8 mouse cellular contexts compared by ENCODE assay signal in genomic region chr12:100724606-100725457, GRCm38 (mm10). TPM values are rescaled to one million over a fixed set of nuclear protein-coding genes. Genes with fewer than 3 reads are reported as not detected.
DNase-seq lines count a peak whose midpoint lies in the region; ATAC-seq and TF ChIP-seq lines count a peak whose summit lies in the region.

No protein-coding gene starts in this region.

- H3K4me3 ChIP-seq in bone marrow, adult 2 months (replicated peaks; ENCODE audit: control insufficient read depth, low read depth, low read length) = peak overlapping the region; percentile 89
- H3K4me3 ChIP-seq in embryonic facial prominence, embryonic 15.5 days (replicated peaks) = peak overlapping the region; percentile 76
- peak overlapping the region; percentile 78 for H3K4me3 ChIP-seq in limb, embryonic 14.5 days (replicated peaks; ENCODE audit: low read length)
- H3K4me3 ChIP-seq in midbrain, postnatal 0 days (ENCODE audit: low read depth, low read length) = peak overlapping the region; percentile 85

- TF ChIP-seq POLR2A in bone marrow, adult 2 months (IDR thresholded peaks at IDR 0.05; ENCODE audit: borderline replicate concordance, control insufficient read depth, low read depth, low read length) = peak; percentile 97
- TF ChIP-seq POLR2A in limb, embryonic 14.5 days (IDR thresholded peaks at IDR 0.05; ENCODE audit: borderline replicate concordance, extremely low read depth, insufficient read depth, insufficient read length) = peak; percentile 95

- peak overlapping the region; percentile 57 for H3K9ac ChIP-seq in embryonic facial prominence, embryonic 15.5 days
- H3K9ac ChIP-seq in limb, embryonic 14.5 days (ENCODE audit: low read depth, low read length, severe bottlenecking) = peak overlapping the region; percentile 79
- peak overlapping the region; percentile 76 for H3K9ac ChIP-seq in midbrain, postnatal 0 days (replicated peaks; ENCODE audit: low read length, poor library complexity, severe bottlenecking)

- peak overlapping the region; percentile 98 for H3K27ac ChIP-seq in bone marrow, adult 2 months (ENCODE audit: control insufficient read depth, insufficient read depth, low read depth, low read length, poor library complexity)
- peak overlapping the region; percentile 96 for H3K27ac ChIP-seq in embryonic facial prominence, embryonic 15.5 days (replicated peaks)
- peak overlapping the region; percentile 98 for H3K27ac ChIP-seq in limb, embryonic 14.5 days (replicated peaks; ENCODE audit: low read depth, low read length)
- H3K27ac ChIP-seq in midbrain, postnatal 0 days (ENCODE audit: low read depth, low read length) = peak overlapping the region; percentile 90

- no peaks in the 10 kb centered on the region for H3K9me3 ChIP-seq in embryonic facial prominence, embryonic 15.5 days (replicated peaks)
- no peaks in the 10 kb centered on the region for H3K9me3 ChIP-seq in limb, embryonic 14.5 days (ENCODE audit: control insufficient read depth, low read length)
- H3K9me3 ChIP-seq in midbrain, postnatal 0 days (ENCODE audit: low read length) = no peaks in the 10 kb centered on the region

- peak; percentile 100 for DNase-seq in 416B (ENCODE audit: low read depth)
- peak; percentile 100 for DNase-seq in heart, adult 8-10 months (ENCODE audit: low spot score)
- peak; percentile 100 for DNase-seq in kidney, adult 9 months
- DNase-seq in limb, embryonic 14.5 days (ENCODE audit: low spot score) = peak; percentile 100
- DNase-seq in midbrain, postnatal 0 days (ENCODE audit: low spot score) = peak; percentile 100
- peak; percentile 96 to 97 for DNase-seq in spleen, postnatal 14 days (ENCODE audit: low spot score in 2 of 2)

- H3K36me3 ChIP-seq in embryonic facial prominence, embryonic 15.5 days = no peaks in the 10 kb centered on the region
- no peaks in the 10 kb centered on the region for H3K36me3 ChIP-seq in limb, embryonic 14.5 days (ENCODE audit: control insufficient read depth, insufficient read depth, low read length)
- no peaks in the 10 kb centered on the region for H3K36me3 ChIP-seq in midbrain, postnatal 0 days (ENCODE audit: insufficient read depth, low read length)

- TF ChIP-seq CTCF in bone marrow, adult 2 months (IDR thresholded peaks at IDR 0.05; ENCODE audit: control insufficient read depth, insufficient read depth, low read length) = peak; percentile 47; the same call in 1 of the 2 replicates
- TF ChIP-seq CTCF in midbrain, postnatal 0 days (IDR thresholded peaks at IDR 0.05) = peak; percentile 43

- peaks cover 2% of the 10 kb centered on the region; the same call in 1 of the 2 replicates for H3K4me1 ChIP-seq in bone marrow, adult 2 months (ENCODE audit: control insufficient read depth, insufficient read depth, low read length)
- H3K4me1 ChIP-seq in embryonic facial prominence, embryonic 15.5 days = peaks cover 14% of the 10 kb centered on the region; the same call in 1 of the 2 replicates
- H3K4me1 ChIP-seq in limb, embryonic 14.5 days (ENCODE audit: control insufficient read depth, insufficient read depth, low read length) = peaks cover 7% of the 10 kb centered on the region; the same call in 1 of the 2 replicates
- no peaks in the 10 kb centered on the region for H3K4me1 ChIP-seq in midbrain, postnatal 0 days (ENCODE audit: insufficient read depth, low read length)

- no peaks in the 10 kb centered on the region for H3K27me3 ChIP-seq in embryonic facial prominence, embryonic 15.5 days
- no peaks in the 10 kb centered on the region for H3K27me3 ChIP-seq in limb, embryonic 14.5 days (ENCODE audit: control insufficient read depth, insufficient read depth, low read length)
- H3K27me3 ChIP-seq in midbrain, postnatal 0 days (ENCODE audit: insufficient read depth, low read length) = no peaks in the 10 kb centered on the region

- peak overlapping the region; percentile 84 for H3K4me2 ChIP-seq in embryonic facial prominence, embryonic 15.5 days (replicated peaks)
- H3K4me2 ChIP-seq in limb, embryonic 14.5 days (replicated peaks; ENCODE audit: low read depth, low read length, severe bottlenecking) = peak overlapping the region; percentile 71
- peak overlapping the region; percentile 86 for H3K4me2 ChIP-seq in midbrain, postnatal 0 days (ENCODE audit: low read depth, low read length, poor library complexity, severe bottlenecking)

- ATAC-seq in embryonic facial prominence, embryonic 15.5 days (ENCODE audit: insufficient number of reproducible peaks, low FRiP score, low TSS enrichment, low read depth) = peak; percentile 99
- ATAC-seq in limb, embryonic 14.5 days (ENCODE audit: low FRiP score, low read depth) = peak; percentile 98
- ATAC-seq in midbrain, postnatal 0 days (ENCODE audit: low FRiP score) = peak; percentile 100

- under 1% methylated on average over 82 of the region's 85 CpGs for WGBS in bone marrow, adult 2 months
- WGBS in embryonic facial prominence, embryonic 15.5 days = under 1% methylated on average over 69 of the region's 85 CpGs
- 3% methylated on average over 53 of the region's 85 CpGs for WGBS in limb, embryonic 14.5 days
- under 1% methylated on average over 73 of the region's 85 CpGs for WGBS in midbrain, postnatal 0 days

RNA-seq across cellular contexts. Expression of gene Rps6ka5, which starts 2.0 kb away (rescaled TPM):
- polyA plus RNA-seq in bone marrow, adult 2 months (2011; ENCODE audit: insufficient read depth, insufficient read length, low replicate concordance, missing spikeins) = 3.8 and 5.3 TPM in 2 replicates
- polyA plus RNA-seq in embryonic facial prominence, embryonic 15.5 days (2015; fragmentation: Nextera tagmentation; extraction: Ambion mirVana) = 4.5 and 6.2 TPM in 2 replicates
- 10 to 100 TPM in 3 of 4 experiments, 1 to 10 TPM in 1; 9.9 to 14.3 (median 12.0) TPM for total RNA-seq in heart, adult 8-10 months (2022)
- 5.1 and 5.7 TPM in 2 replicates for polyA plus RNA-seq in limb, embryonic 14.5 days (2012; rRNA removed)
- polyA plus RNA-seq in limb, embryonic 14.5 days (2014; fragmentation: Nextera tagmentation; extraction: Ambion mirVana) = 4.4 and 5.5 TPM in 2 replicates
- total RNA-seq in midbrain, postnatal 0 days (2014; rRNA removed) = 12.6 TPM in 2 replicates
- 3.8 and 4.9 TPM in 2 replicates for polyA plus RNA-seq in midbrain, postnatal 0 days (2015; fragmentation: Nextera tagmentation; extraction: Ambion mirVana)

RNA-seq across cellular contexts. Expression of gene Dglucy, which starts 54.0 kb away (rescaled TPM):
- 4.2 and 5.2 TPM in 2 replicates for polyA plus RNA-seq in bone marrow, adult 2 months (2011; ENCODE audit: insufficient read depth, insufficient read length, low replicate concordance, missing spikeins)
- 2.6 and 5.2 TPM in 2 replicates for polyA plus RNA-seq in embryonic facial prominence, embryonic 15.5 days (2015; fragmentation: Nextera tagmentation; extraction: Ambion mirVana)
- 10 to 100 TPM; 62.3 to 89.3 (median 69.4) TPM for total RNA-seq in heart, adult 8-10 months (2022)
- 2.3 and 3.1 TPM in 2 replicates for polyA plus RNA-seq in limb, embryonic 14.5 days (2012; rRNA removed)
- 2.0 and 3.1 TPM in 2 replicates for polyA plus RNA-seq in limb, embryonic 14.5 days (2014; fragmentation: Nextera tagmentation; extraction: Ambion mirVana)
- 3.6 and 5.4 TPM in 2 replicates for total RNA-seq in midbrain, postnatal 0 days (2014; rRNA removed)
- polyA plus RNA-seq in midbrain, postnatal 0 days (2015; fragmentation: Nextera tagmentation; extraction: Ambion mirVana) = 2.0 and 2.2 TPM in 2 replicates

Comparison
In these comparisons a context has a peak if more than half of its experiments do, and no peak if none do; other contexts are left out.
1. Peak in every context shown above with its lines: DNase-seq, ATAC-seq, H3K4me3 ChIP-seq and H3K27ac ChIP-seq.